Mouse (Mus musculus): ENCODE data around the gene Sun2. TPM values are rescaled to one million over a fixed set of nuclear protein-coding genes. Genes with fewer than 3 reads are reported as not detected.

Sun2 gene
- 13.4 TPM for polyA plus RNA-seq (2014; fragmentation: Illumina TruSeq; extraction: RNeasy Lipid Tissue Mini Kit (QIAGEN cat#74804); ENCODE audit: low read depth, low replicate concordance)

GRCm38 (mm10) chr15:79741921-79742705 lies at the start of gene Sun2:
Gene Sun2 (minus strand): TSS chr15:79742536.

DNA sequence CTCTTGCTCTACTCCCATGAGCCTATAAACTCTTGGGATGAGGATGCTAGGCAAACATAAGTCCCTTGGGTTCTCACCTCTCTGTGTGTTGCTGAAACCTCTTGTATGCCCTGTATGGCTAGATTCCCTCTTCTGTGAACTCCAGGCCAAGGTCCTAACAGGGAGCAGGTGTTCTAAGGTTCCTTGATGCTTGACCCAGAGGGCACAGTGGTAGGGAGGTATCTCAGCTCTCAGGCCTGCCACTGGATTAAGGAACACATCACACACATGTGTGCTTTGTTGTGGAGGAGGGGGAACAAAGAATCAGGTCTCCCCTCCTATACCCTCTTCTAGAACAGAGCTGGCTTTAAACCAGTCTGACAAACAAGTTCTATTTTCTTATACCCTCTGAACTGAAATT lies 35.4 kb upstream of the Sun2 start, which contains the start of gene Dnal4:
TSS of gene Dnal4 (minus strand) at position 101 of the 400 bp plus-strand sequence.

DNA sequence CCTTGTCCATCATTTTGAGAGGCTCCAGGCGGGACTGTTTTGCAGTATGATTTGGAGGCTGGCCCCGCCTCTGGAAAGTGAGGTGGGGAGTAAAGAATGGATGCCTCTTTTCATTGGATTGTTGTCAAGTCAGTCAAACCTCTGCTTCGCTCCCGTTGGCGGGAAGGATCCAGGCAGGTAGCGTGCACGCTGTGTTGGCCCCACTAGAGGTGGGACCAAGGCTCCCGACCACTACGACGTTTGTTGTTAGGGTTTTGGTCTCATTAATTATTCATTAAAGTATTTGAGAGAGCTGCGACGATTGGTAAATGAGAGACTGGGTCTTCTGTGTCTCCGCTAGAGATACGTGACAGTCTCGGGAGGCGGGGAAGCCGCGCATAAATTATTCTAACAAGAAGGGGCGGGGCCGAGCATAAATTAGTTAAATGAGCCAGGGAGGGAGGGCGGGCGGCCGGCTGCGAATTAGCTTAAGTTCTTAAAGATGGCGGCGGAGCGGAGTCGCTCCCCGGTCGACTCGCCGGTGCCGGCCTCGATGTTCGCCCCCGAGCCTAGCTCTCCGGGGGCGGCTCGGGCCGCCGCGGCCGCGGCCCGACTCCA lies 51.8 kb downstream of the Sun2 start, which contains the start of gene Gtpbp1:
TSS of gene Gtpbp1 (plus strand) at position 420 of the 597 bp plus-strand sequence.

GRCm38 (mm10) chr15:79687646-79688267 lies 54.6 kb downstream of the Sun2 start, which contains the start of gene Josd1:
Gene Josd1 (minus strand): TSS chr15:79687919.

Other genes with a start within 250 kb of the Sun2 start
- gene Kcnj4, start 237.3 kb downstream of the Sun2 start, polyA plus RNA-seq (2014; fragmentation: Illumina TruSeq; extraction: RNeasy Lipid Tissue Mini Kit (QIAGEN cat#74804); ENCODE audit: low read depth, low replicate concordance): not detected
- 17.9 TPM for gene Kdelr3, start 226.1 kb downstream of the Sun2 start, polyA plus RNA-seq (2014; fragmentation: Illumina TruSeq; extraction: RNeasy Lipid Tissue Mini Kit (QIAGEN cat#74804); ENCODE audit: low read depth, low replicate concordance)
- gene Ddx17, start 195.8 kb downstream of the Sun2 start, polyA plus RNA-seq (2014; fragmentation: Illumina TruSeq; extraction: RNeasy Lipid Tissue Mini Kit (QIAGEN cat#74804); ENCODE audit: low read depth, low replicate concordance): 534 TPM
- 0.82 TPM for gene Dmc1, start 137.4 kb downstream of the Sun2 start, polyA plus RNA-seq (2014; fragmentation: Illumina TruSeq; extraction: RNeasy Lipid Tissue Mini Kit (QIAGEN cat#74804); ENCODE audit: low read depth, low replicate concordance)
- 3.1 TPM for gene Fam227a, start 83.6 kb downstream of the Sun2 start, polyA plus RNA-seq (2014; fragmentation: Illumina TruSeq; extraction: RNeasy Lipid Tissue Mini Kit (QIAGEN cat#74804); ENCODE audit: low read depth, low replicate concordance)
- 1.1 TPM for gene Cby1, start 83.3 kb downstream of the Sun2 start, polyA plus RNA-seq (2014; fragmentation: Illumina TruSeq; extraction: RNeasy Lipid Tissue Mini Kit (QIAGEN cat#74804); ENCODE audit: low read depth, low replicate concordance)
- 305 TPM for gene Tomm22, start 71.7 kb downstream of the Sun2 start, polyA plus RNA-seq (2014; fragmentation: Illumina TruSeq; extraction: RNeasy Lipid Tissue Mini Kit (QIAGEN cat#74804); ENCODE audit: low read depth, low replicate concordance)
- gene Josd1, start 54.6 kb downstream of the Sun2 start, polyA plus RNA-seq (2014; fragmentation: Illumina TruSeq; extraction: RNeasy Lipid Tissue Mini Kit (QIAGEN cat#74804); ENCODE audit: low read depth, low replicate concordance): 17.0 TPM
- 1.8 TPM for gene Gtpbp1, start 51.7 kb downstream of the Sun2 start, polyA plus RNA-seq (2014; fragmentation: Illumina TruSeq; extraction: RNeasy Lipid Tissue Mini Kit (QIAGEN cat#74804); ENCODE audit: low read depth, low replicate concordance)
- gene Dnal4, start 35.3 kb upstream of the Sun2 start, polyA plus RNA-seq (2014; fragmentation: Illumina TruSeq; extraction: RNeasy Lipid Tissue Mini Kit (QIAGEN cat#74804); ENCODE audit: low read depth, low replicate concordance): 1.1 TPM
- gene Nptxr, start 62.2 kb upstream of the Sun2 start, polyA plus RNA-seq (2014; fragmentation: Illumina TruSeq; extraction: RNeasy Lipid Tissue Mini Kit (QIAGEN cat#74804); ENCODE audit: low read depth, low replicate concordance): 0.44 TPM
- gene Npcd, start 91.7 kb upstream of the Sun2 start, polyA plus RNA-seq (2014; fragmentation: Illumina TruSeq; extraction: RNeasy Lipid Tissue Mini Kit (QIAGEN cat#74804); ENCODE audit: low read depth, low replicate concordance): not detected
- gene Cbx6, start 92.2 kb upstream of the Sun2 start, polyA plus RNA-seq (2014; fragmentation: Illumina TruSeq; extraction: RNeasy Lipid Tissue Mini Kit (QIAGEN cat#74804); ENCODE audit: low read depth, low replicate concordance): 2.2 TPM
- 37.5 TPM for gene Apobec3, start 149.1 kb upstream of the Sun2 start, polyA plus RNA-seq (2014; fragmentation: Illumina TruSeq; extraction: RNeasy Lipid Tissue Mini Kit (QIAGEN cat#74804); ENCODE audit: low read depth, low replicate concordance)
- gene Cbx7, start 228.6 kb upstream of the Sun2 start, polyA plus RNA-seq (2014; fragmentation: Illumina TruSeq; extraction: RNeasy Lipid Tissue Mini Kit (QIAGEN cat#74804); ENCODE audit: low read depth, low replicate concordance): 1.6 TPM

All from sigmoid colon, adult 10 weeks (tissue).